Mouse (Mus musculus) C2C12 (cell line): Measurements from ENCODE around the gene Kifc3. TPM values are rescaled to one million over a fixed set of nuclear protein-coding genes. Genes with fewer than 3 reads are reported as not detected.

ENCODE experiments used
- H3K27me3 ChIP-seq: one replicate; pipeline ENCODE4 v1.6.1; 2011; ENCODE audit not compliant: control insufficient read depth, insufficient read depth, insufficient read length
- H3K36me3 ChIP-seq: one replicate; pipeline ENCODE4 v1.6.1; 2011; ENCODE audit not compliant: control insufficient read depth, insufficient read depth
- H3K4me3 ChIP-seq: one replicate; pipeline ENCODE4 v1.5.1; 2011; ENCODE audit warnings: mild to moderate bottlenecking, control low read depth; ENCODE audit not compliant: poor library complexity, insufficient read depth, severe bottlenecking
- H3K79me2 ChIP-seq: one replicate; pipeline ENCODE4 v1.6.1; 2011; ENCODE audit not compliant: control insufficient read depth, insufficient read depth
- H3K79me3 ChIP-seq: one replicate; pipeline ENCODE4 v1.6.1; 2011; ENCODE audit warnings: low read depth, control low read depth
- H3ac ChIP-seq: one replicate; pipeline ENCODE3; 2011; ENCODE audit warnings: low read depth; ENCODE audit not compliant: control insufficient read depth, insufficient read length
- CEBPB ChIP-seq: IDR thresholded peaks from one replicate; pipeline ENCODE4 v1.6.1; 2011; ENCODE audit warnings: low read depth, mild to moderate bottlenecking, control low read depth, moderate library complexity
- CTCF ChIP-seq: IDR thresholded peaks from one replicate; pipeline ENCODE4 v1.5.1; 2011; ENCODE audit not compliant: control insufficient read depth, insufficient read depth, insufficient read length
- FOSL1 ChIP-seq: IDR thresholded peaks from one replicate; pipeline ENCODE4 v1.8.0; 2011; ENCODE audit warnings: mild to moderate bottlenecking, low read length; ENCODE audit not compliant: poor library complexity, insufficient read depth, severe bottlenecking
- MAX ChIP-seq: IDR thresholded peaks from one replicate; pipeline ENCODE4 v1.6.1; 2011; ENCODE audit warnings: mild to moderate bottlenecking, control low read depth
- MYOD1 ChIP-seq: IDR thresholded peaks from one replicate; pipeline ENCODE4 v1.6.1; 2011; ENCODE audit warnings: low read depth; ENCODE audit not compliant: control insufficient read depth, insufficient read length
- MYOG ChIP-seq: IDR thresholded peaks from one replicate; pipeline ENCODE4 v1.6.1; 2011; ENCODE audit not compliant: control insufficient read depth, insufficient read length; ENCODE audit errors: extremely low read depth
- USF1 ChIP-seq: IDR thresholded peaks from one replicate; pipeline ENCODE4 v1.6.1; 2011; ENCODE audit warnings: low read depth, mild to moderate bottlenecking, control low read depth, moderate library complexity
- polyA plus RNA-seq: library from polyadenylated mRNA; unstranded; fragments of >200 nt; fragmentation: generic; extraction: Trizol; gene quantifications from one replicate; pipeline ENCODE4 v1.2.1, GENCODE M21; 2012; ENCODE audit warnings: missing spikeins

Gene Kifc3
- polyA plus RNA-seq, 1 experiment: 13.8 TPM

DNA sequence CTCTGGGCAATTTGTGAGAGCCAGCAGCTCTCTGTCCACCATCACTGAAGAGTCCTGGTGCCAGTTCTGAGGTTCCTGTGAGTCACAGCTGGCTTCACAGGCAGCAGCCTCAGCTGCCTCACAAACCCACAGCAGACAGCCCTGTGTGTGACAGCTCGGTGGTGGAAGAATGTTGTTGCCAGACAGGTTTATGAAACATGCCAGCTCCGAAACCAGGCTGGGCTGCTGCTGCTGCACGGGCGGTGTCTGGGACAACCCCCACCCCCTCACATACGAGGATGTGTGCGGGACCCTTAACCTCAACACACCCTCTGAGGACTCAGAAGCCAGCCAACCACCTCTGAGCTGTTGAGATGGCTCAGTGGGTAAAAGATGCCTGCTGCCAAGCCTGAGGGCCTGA is 48.0 kb downstream of the Kifc3 start:
- Histone ChIP-seq H3ac (no peak overlapping the region), H3K36me3 (no peaks in the 10 kb centered on the region), H3K27me3 (no peaks in the 10 kb centered on the region), H3K79me2 (no peaks in the 10 kb centered on the region), H3K79me3 (no peaks in the 10 kb centered on the region), H3K4me3 (no peak overlapping the region)
- TF ChIP-seq MAX (no peak), FOSL1 (no peak), CEBPB (no peak), MYOD1 (peak; percentile 25)

DNA sequence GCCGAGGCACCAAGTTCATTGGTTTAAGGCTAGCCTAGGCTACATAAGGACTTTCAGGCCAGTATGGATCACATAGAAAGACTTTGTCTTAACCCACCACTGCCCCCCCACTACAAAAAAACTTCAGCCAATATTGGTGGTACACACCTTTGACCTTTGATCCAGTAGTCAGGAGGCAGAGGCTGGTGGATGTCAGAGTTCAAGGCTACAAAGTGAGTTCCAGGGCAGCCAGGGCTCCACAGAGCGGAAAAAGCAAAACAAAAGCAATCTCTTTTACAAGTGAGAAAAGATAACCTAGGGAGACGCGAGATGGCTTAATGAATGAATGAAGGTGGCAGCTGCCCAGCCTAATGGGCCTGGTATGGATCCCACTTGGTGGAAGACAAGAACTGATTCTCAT is 48.6 kb downstream of the Kifc3 start:
- Histone ChIP-seq H3K4me3 (no peak overlapping the region), H3K79me2 (no peaks in the 10 kb centered on the region), H3K79me3 (no peaks in the 10 kb centered on the region), H3K27me3 (no peaks in the 10 kb centered on the region), H3ac (no peak overlapping the region), H3K36me3 (no peaks in the 10 kb centered on the region)
- TF ChIP-seq CEBPB (no peak), CTCF (no peak), FOSL1 (no peak), MYOD1 (no peak), MAX (no peak), USF1 (no peak), MYOG (no peak)

DNA sequence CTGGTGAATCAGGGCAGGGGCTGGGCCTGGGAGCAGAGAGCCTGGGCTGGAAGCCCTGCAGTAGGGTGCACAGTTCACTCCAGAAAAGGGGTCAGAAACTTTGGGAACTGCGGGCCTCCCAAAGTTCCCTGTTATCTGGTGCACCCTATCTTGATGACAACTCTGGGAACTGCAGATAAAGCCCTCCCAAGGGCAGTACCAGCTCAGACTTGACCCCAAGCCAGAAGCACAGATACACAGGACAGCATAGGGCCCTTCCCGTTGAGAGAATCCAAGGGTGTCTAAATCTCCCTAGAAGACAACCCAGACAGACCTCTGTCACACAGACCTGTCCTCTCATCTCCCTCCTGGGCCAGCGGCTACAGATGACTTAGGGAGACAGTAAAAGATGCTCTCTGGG is 52.0 kb downstream of the Kifc3 start:
- Histone ChIP-seq H3K27me3 (no peaks in the 10 kb centered on the region), H3K36me3 (no peaks in the 10 kb centered on the region), H3ac (no peak overlapping the region), H3K79me3 (no peaks in the 10 kb centered on the region), H3K4me3 (no peak overlapping the region), H3K79me2 (no peaks in the 10 kb centered on the region)
- TF ChIP-seq USF1 (no peak), MAX (no peak), FOSL1 (no peak), MYOG (no peak), CEBPB (no peak), CTCF (no peak), MYOD1 (no peak)

DNA sequence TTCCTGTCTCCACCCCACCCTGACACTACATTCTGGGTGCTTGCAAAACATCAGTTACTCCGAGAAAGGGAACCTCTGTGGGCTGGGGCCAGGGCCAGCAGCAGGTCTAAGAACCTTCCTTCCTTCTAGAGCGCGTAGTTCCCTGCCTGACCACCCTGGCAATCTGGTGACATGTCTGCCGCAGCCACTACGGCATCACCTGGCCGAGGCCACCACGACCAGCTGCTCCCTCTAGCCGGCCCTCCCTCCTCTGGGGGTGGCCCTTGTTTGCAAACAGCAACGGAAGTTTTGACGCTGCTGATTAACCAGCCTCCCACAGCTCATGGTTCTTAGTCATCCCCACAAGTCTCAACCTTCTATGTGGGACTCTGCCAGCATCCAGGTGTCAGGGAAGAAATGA is 53.2 kb downstream of the Kifc3 start:
- no peaks in the 10 kb centered on the region for H3K27me3 ChIP-seq
- H3K4me3 ChIP-seq: no peak overlapping the region
- no peaks in the 10 kb centered on the region for H3K36me3 ChIP-seq
- TF ChIP-seq CEBPB (no peak), MAX (no peak), MYOG (no peak), USF1 (no peak)
- no peak overlapping the region for H3ac ChIP-seq
- no peaks in the 10 kb centered on the region for H3K79me3 ChIP-seq
- no peaks in the 10 kb centered on the region for H3K79me2 ChIP-seq

DNA sequence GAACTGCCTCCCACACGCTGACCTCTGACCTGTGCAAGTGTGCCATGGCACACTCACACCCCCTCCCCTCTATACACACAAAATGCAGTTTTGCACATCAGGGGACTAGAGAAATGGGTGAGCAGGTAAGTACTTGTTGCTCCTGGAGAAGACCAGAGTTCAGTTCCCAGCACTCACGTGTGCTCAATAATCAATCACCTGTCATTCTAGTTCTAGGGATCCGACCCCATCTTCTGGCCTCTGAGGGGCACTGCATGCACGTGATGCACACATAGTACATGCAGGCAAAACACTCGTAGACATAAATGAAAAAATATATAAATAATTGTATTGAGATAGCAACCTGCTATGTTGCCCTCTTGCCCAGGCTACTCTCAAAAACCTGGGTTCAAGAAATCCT is 55.8 kb downstream of the Kifc3 start:
- no peak overlapping the region for H3ac ChIP-seq
- H3K79me3 ChIP-seq: no peaks in the 10 kb centered on the region
- H3K79me2 ChIP-seq: no peaks in the 10 kb centered on the region
- no peak overlapping the region for H3K4me3 ChIP-seq
- no peaks in the 10 kb centered on the region for H3K36me3 ChIP-seq
- no peak for TF ChIP-seq USF1
- TF ChIP-seq CEBPB: no peak
- no peak for TF ChIP-seq MAX
- TF ChIP-seq FOSL1: no peak
- TF ChIP-seq MYOD1: no peak
- no peak for TF ChIP-seq MYOG
- TF ChIP-seq CTCF: no peak
- H3K27me3 ChIP-seq: no peaks in the 10 kb centered on the region

DNA sequence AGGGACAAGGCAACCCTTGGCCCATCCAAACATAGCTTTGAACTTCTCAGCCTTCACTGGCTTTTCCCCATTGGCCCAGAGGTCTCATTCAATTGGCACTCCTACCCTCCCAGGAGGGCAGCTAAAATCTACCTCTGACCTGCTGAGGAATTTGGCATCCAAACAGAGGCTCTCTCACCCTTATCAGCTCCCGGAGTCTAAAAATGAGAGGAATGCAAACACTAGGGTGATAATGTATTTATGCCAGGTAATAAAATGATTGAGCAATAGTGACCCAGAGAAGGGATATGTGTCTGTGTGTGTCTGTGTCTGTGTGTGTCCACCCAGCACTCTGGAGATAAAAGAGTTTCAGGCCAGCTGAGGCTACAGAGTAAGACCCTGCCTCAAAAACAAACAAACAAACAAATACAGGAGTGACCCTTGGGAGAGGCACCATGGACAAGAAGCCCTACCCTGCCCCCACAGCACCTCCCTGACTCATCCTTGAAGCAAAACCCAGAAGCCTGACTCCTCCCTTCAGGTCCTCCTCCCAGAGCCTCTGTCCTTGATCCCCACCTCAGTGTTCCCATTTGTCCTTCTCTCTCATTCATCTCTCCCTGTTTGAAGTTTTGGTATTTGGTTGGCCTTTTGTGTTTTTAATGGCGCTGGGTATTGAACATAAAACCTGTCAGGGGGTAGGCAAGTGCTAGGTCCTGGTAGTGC is 56.4 kb downstream of the Kifc3 start:
- Histone ChIP-seq H3K27me3 (no peaks in the 10 kb centered on the region), H3K4me3 (no peak overlapping the region), H3ac (no peak overlapping the region), H3K79me3 (no peaks in the 10 kb centered on the region), H3K79me2 (no peaks in the 10 kb centered on the region), H3K36me3 (no peaks in the 10 kb centered on the region)
- TF ChIP-seq CEBPB: peak; percentile 80
- TF ChIP-seq CTCF: no peak
